Mouse (Mus musculus) cerebellum, postnatal 14 days (tissue): ENCODE data around the gene Ttc3.
"Not testable (repeated sequence)": the region's sequence is repeated elsewhere in the genome, so short reads cannot be mapped to it uniquely, and the experiment has no call there.

Experiments
- DNase-seq, 2 experiments: peaks; one replicate each; pipeline ENCODE4 v3.0.0; 2021; ENCODE audit warnings: mixed read lengths in 2 of 2

Gene Ttc3

DNA sequence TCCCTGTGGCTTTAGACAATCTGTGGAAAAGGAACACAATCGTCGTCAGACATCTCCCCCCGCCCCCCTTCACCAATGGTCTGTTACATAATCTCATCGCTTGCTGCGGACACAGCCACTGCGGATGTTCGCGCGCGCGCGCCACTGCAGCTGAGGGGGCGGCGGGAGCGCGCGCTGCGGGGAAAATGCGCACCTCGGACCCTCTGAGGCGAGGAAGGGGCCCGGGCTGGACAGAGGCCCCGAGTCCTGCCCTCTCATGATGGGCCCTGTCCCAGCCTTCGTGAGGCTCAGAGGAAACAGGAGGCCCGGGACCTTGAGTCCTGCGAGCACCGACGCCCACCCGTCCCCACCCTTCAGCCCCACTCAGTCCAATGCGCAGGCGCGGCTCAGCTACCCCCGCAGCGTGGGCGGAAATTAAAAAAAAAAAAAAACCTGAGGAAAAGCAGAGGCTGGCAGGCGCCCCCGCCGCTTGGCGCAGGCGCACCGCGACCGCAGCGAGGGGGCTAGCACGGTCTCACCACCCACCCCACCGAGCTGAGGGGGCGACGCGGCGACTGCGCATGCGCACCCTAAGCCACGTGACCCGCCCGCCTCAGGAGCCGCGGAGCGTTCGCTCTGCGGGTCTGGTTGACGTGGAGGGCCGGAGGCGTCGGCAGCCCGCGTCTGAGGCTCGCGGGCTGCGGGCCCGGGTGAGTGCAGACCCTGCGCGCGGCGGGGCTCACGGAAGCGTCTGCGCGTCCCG, at the start of gene Ttc3:
TSS of gene Ttc3 (plus strand) at position 446 of the 742 bp plus-strand sequence.
- DNase-seq = peak; percentile 99

- DNase-seq = no peak
Observed at GRCm38 (mm10) chr16:94323681-94324080, 46.7 kb upstream of the Ttc3 start.

- no peak for DNase-seq
Observed at GRCm38 (mm10) chr16:94326008-94326407, 44.4 kb upstream of the Ttc3 start.

- peak; percentile 18 to 38 for DNase-seq
Observed at GRCm38 (mm10) chr16:94327781-94328711, 42.4 kb upstream of the Ttc3 start, which contains the start of gene Ripply3. TSS of gene Ripply3 (plus strand) at chr16:94328420.

- DNase-seq = peak in 1 of 2 experiments; percentile 6
Observed at GRCm38 (mm10) chr16:94328881-94329867, 41.2 kb upstream of the Ttc3 start.

GRCm38 (mm10) chr16:94330429-94330828, 40.0 kb upstream of the Ttc3 start:
- peak in 1 of 2 experiments; percentile 16 for DNase-seq

- DNase-seq = no peak
Observed at GRCm38 (mm10) chr16:94331233-94331885, 39.1 kb upstream of the Ttc3 start.

DNA sequence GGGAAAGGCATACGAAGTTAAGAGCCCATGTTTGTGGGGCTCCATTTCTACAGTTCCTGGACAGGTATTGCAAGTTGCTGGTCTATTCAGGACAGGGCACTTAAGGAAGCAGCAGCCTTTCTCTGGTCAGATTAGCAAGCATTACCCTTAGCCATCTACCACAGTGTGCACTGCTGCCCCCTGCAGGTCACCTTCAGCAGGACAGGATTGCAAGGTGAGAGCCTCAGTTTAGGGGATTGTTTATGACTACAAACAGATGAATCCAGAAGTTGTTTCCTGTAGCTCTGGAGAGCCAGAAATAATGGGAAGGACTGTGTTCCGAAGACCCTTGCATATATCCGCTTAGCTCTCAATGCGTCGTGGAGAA, 38.5 kb upstream of the Ttc3 start:
- peak; percentile 72 to 81 for DNase-seq

GRCm38 (mm10) chr16:94335656-94336055, 34.8 kb upstream of the Ttc3 start:
- no peak for DNase-seq

GRCm38 (mm10) chr16:94339164-94340160, 31.0 kb upstream of the Ttc3 start:
- DNase-seq = not testable (repeated sequence)

DNA sequence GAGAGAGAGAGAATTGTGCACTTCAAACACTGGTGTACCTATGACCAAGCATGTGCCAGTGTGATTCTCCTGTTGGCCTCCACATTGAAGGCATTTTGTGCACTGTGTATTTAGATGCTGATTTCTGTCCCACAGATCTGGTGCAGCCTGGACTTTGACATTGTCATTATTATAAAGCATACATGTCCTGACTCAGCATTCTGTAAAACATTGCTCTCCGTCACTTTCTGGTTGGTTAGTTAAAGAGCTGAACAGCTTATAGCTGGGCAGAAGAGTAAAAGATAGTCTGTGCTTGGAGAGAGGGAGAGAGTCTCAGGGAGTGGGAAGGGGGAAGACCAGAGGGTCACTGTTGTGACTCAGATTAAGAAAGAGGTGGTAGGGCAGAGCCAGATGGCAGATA, 24.7 kb upstream of the Ttc3 start:
- no peak for DNase-seq

DNA sequence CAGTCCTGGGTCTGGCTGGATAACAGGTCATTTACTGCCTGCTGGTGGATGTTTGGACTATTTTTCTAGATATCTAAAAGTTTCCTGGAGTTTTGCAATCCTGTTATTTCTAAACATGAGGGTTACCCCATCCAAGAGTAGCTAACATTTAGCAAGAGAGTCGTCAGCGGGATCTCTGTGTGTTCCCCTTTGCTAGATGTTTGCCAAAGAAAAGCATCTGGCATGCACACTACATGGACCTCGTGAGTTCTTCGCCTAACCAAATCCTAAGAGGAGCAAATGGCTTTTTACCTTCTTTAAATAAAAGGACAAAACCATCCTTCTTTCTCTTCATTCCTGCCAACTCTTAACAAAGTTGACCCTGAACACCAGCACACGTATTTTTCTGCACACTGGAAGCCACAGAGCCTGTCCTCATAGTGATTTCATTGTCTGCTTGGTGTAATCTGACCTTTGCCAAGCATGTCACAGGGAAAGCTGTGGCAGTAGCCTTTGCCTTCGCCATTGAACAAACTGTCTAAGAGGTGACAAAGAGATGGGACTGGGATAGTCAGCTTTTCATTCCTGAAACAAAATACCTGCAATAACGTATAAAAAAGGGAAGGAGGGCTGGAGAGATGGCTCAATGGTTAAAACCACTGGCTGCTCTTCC, 23.2 kb upstream of the Ttc3 start:
- DNase-seq = no peak

DNA sequence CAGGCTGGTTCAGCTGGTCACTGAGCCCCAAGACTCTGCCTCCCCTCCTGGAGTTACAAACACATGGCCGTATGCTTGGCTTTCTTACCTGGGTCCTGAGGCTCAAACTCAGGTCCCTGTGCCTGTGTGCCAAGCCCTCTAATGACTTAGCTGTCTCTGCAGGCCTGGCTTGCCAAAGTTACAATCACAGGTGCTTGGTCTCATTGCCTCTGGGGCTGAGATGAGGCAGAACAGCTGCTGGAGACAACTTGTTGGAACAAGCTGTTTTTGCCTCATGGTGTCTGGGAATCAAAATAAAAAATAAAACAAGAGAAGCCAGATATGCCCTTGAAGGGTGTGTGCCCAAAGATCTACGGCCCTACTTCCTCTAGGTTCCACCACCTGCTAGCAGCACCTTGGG, 21.6 kb upstream of the Ttc3 start:
- no peak for DNase-seq

GRCm38 (mm10) chr16:94349588-94350286, 20.7 kb upstream of the Ttc3 start:
- DNase-seq = peak in 1 of 2 experiments; percentile 20

GRCm38 (mm10) chr16:94350287-94350677, 20.1 kb upstream of the Ttc3 start:
- DNase-seq = no peak

- no peak for DNase-seq
Observed at GRCm38 (mm10) chr16:94354450-94354849, 16.0 kb upstream of the Ttc3 start.

- DNase-seq = no peak
Observed at GRCm38 (mm10) chr16:94356046-94356445, 14.4 kb upstream of the Ttc3 start.

- no peak for DNase-seq
Observed at GRCm38 (mm10) chr16:94356776-94357494, 13.5 kb upstream of the Ttc3 start.

GRCm38 (mm10) chr16:94358091-94358490, 12.3 kb upstream of the Ttc3 start:
- no peak for DNase-seq
